Mouse (Mus musculus): ENCODE measurements around the gene Llph.

Llph gene

GRCm38 (mm10) chr10:120219578-120220359, 7.1 kb upstream of the Llph start:
- DNase-seq: no peak

- DNase-seq: no peak
Measured at GRCm38 (mm10) chr10:120220776-120221175, 6.1 kb upstream of the Llph start.

GRCm38 (mm10) chr10:120231718-120232117, 4.8 kb downstream of the Llph start:
- no peak for DNase-seq

GRCm38 (mm10) chr10:120233655-120234367, 6.9 kb downstream of the Llph start:
- DNase-seq: no peak

- no peak for DNase-seq
Measured at GRCm38 (mm10) chr10:120236855-120237254, 10.0 kb downstream of the Llph start.

- DNase-seq: no peak
Measured at GRCm38 (mm10) chr10:120238241-120238640, 11.4 kb downstream of the Llph start.

- no peak for DNase-seq
Measured at GRCm38 (mm10) chr10:120239476-120239875, 12.6 kb downstream of the Llph start.

- no peak for DNase-seq
Measured at GRCm38 (mm10) chr10:120242421-120242820, 15.6 kb downstream of the Llph start.

GRCm38 (mm10) chr10:120245681-120246080, 18.8 kb downstream of the Llph start:
- no peak for DNase-seq

GRCm38 (mm10) chr10:120246994-120247750, 20.3 kb downstream of the Llph start:
- no peak for DNase-seq

- no peak for DNase-seq
Measured at GRCm38 (mm10) chr10:120250911-120251683, 24.2 kb downstream of the Llph start.

- no peak for DNase-seq
Measured at GRCm38 (mm10) chr10:120251791-120252190, 24.9 kb downstream of the Llph start.

- DNase-seq: no peak
Measured at GRCm38 (mm10) chr10:120252800-120253199, 25.9 kb downstream of the Llph start.

GRCm38 (mm10) chr10:120257231-120257630, 30.4 kb downstream of the Llph start:
- DNase-seq: no peak

GRCm38 (mm10) chr10:120267790-120268189, 40.9 kb downstream of the Llph start:
- DNase-seq: no peak

- no peak for DNase-seq
Measured at GRCm38 (mm10) chr10:120269946-120270345, 43.1 kb downstream of the Llph start.

- DNase-seq: no peak
Measured at GRCm38 (mm10) chr10:120270777-120271176, 43.9 kb downstream of the Llph start.

GRCm38 (mm10) chr10:120271318-120271717, 44.4 kb downstream of the Llph start:
- no peak for DNase-seq

- DNase-seq: no peak
Measured at GRCm38 (mm10) chr10:120271879-120272269, 45.0 kb downstream of the Llph start.

GRCm38 (mm10) chr10:120272270-120272883, 45.5 kb downstream of the Llph start:
- no peak for DNase-seq

- no peak for DNase-seq
Measured at GRCm38 (mm10) chr10:120273335-120273734, 46.5 kb downstream of the Llph start.

GRCm38 (mm10) chr10:120279482-120280128, 52.7 kb downstream of the Llph start:
- no peak for DNase-seq

Data from cerebellum, adult 11-12 months (tissue).